Mouse (Mus musculus) CD4-positive, CD25-positive, alpha-beta regulatory T cell, adult 2 months (primary cell): ENCODE measurements at regions not wholly inside any gene's neighbourhood (a gene's known extent, or its start where the extent isn't known, plus 50 kb on each side); places are given as distances from the start of the nearest gene placed in this dataset.

ENCODE experiments used
- DNase-seq: peaks from one replicate; pipeline ENCODE4 v3.0.0-alpha.2; 2012; ENCODE audit warnings: low read depth, low spot score

DNA sequence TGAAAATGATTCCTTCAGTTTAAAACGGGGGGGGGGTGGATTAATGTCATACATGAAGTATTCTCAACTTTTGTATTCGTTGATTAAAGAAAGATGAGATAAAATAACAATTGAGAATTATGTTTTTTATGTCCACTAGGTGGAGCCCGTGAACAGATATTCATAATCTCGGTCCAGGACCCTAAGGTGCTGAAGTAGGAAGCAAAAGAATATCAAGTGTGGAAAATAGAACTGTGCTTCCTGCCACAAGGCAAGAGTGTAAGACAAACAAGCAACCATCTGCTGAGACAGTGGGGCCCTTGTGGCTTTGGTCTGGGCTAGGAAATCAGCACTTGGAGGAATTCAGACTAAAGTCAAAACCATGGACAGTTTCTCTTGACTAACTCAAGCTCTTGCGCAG, 50.9 kb upstream of the Kap start:
- DNase-seq = peak; percentile 60

DNA sequence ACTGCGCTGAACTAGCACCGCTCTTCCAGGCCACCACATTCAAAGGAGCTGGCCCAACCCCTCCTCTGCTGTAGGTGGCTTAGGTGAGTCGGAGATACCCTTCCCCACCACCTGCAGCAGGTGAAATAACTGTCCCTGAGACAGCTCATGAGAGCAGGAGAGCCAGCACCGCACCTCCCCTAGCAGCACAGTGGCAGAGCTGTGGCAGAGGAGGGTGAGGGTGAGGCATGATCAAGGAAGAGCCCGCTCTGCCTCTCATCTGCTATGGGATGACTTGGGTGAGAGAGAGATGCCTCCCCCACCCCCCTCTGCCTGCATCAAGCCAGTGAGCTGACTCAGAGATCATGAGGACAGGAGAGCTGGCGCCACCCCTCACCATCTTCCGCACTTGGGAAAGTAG, 81.1 kb upstream of the Kap start:
- DNase-seq = no peak

DNA sequence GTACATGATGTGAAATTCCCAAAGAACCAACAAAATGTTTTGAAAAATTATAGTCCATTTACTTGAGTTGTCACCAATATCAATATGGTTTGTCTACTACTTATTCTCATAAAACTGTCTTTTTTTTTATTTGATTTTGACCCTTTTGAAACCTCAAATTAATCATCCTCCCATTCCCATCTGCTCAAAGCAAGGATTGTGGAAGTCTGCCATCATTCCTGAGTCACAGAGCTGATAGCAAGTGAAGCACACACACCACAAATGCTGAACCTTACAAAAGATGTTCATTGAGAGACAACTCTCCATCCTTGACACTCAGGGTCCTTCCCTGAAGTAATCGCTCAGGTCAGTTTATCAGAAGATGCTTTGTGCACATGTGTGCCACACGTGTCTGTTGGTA, 82.1 kb upstream of the Kap start:
- no peak for DNase-seq

DNA sequence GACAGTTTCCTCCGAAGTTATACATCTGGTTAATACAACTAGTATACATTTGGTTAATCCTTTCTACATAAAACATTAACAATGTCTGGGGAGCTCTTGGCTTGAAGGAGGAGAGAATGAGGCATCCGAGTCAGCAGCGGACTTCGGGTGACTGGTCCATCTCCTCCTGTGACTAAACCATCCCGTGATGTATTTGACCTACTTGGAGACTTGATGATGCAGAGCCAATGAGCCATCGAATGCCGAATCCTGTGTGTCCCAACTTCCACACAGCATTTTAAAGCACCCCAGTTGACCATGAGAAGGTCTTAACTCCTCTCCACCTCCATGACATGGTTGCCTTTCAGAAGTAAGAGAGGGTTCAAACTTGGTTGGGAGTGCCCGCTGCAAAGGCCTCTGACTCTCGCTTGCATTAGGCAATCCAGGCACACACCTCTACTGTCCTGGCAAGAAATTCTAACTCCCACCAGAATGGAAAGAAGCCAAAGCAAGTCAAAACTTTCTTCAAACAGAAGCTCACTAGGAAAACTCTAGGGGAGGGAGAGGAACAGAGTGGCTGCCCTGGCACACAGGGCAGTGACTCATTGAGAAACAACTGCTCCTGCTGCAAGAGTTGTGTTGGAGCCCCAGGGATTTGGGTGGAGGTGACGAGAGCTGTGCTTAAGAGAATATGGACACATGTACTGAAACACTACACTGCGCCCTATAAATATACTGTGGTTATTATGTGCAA, 75.4 kb upstream of the Etv6 start:
- no peak for DNase-seq

GRCm38 (mm10) chr6:133960713-133961112, 74.8 kb upstream of the Etv6 start:
- DNase-seq = peak; percentile 86

DNA sequence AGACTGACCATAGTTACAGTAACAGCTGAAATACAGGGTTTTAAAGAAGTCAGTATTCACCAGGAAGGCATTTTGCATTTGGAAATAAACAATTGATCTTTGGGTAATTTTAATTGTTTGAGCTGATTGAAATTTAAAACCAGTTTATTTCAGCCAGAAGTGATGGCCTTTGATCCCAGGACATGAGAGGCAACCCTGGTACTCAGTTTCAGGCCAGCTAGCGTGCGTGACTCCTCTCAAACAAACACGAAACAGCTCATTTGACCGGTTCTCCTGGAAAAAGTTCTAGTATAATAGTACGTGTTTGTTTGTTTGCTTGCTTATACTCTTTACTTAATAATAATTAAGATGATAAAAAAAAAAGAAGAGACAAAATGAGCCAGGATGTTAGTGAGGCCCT, 72.9 kb upstream of the Etv6 start:
- DNase-seq = no peak

GRCm38 (mm10) chr6:133963264-133963663, 72.2 kb upstream of the Etv6 start:
- DNase-seq = no peak

GRCm38 (mm10) chr6:133967286-133967685, 68.2 kb upstream of the Etv6 start:
- no peak for DNase-seq

GRCm38 (mm10) chr6:133972054-133972705, 63.3 kb upstream of the Etv6 start:
- DNase-seq = no peak

DNA sequence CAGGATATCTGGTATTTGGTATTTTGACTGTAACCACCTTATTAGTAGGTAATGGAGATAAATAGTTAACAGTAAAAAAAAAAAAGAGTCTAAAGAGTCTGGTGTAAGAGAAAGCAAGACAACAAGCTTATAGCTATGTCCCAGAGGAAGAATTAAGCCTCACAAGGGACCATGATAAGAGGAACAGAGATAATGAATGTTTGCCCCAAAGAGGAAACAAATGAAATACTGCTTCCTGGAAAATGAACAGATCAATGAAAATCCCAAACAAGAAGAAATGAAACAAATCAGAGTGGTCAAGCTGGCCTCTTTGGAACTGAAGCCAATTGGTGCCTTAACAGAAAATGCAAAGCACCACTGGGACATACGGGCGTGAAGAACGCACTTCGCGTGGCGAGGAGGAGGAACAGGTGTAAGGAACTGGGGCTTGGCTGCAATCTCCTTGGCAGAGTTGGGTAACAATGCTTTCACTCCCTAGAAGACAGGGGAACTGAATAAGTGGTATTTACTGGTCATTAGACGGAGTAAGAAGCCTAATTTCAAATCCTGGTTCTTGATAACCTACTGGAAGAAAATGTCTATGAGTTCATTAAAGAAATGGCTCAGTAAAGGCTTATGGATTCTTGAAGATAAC, 62.2 kb upstream of the Etv6 start:
- DNase-seq = no peak

DNA sequence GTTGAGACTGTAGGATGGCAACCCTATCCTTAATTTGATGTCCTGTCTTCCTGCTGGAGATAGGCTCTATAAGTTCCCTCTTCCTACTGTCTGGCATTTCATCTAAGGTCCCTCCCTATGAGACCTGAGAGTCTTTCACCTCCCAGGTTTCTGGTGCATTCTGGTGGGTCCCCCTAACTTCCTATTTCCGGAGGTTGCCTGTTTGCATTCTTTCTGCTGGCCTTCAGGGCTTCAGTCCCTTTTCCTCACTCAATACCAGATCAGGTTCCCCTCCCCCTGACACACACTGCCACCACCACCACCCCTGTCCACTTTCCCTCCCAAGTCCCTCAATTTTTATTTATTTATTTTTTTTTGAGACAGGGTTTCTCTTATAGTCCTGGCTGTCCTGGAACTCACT, 59.5 kb upstream of the Etv6 start:
- DNase-seq = no peak

- no peak for DNase-seq
Measured at GRCm38 (mm10) chr6:133976854-133977253, 58.6 kb upstream of the Etv6 start.

DNA sequence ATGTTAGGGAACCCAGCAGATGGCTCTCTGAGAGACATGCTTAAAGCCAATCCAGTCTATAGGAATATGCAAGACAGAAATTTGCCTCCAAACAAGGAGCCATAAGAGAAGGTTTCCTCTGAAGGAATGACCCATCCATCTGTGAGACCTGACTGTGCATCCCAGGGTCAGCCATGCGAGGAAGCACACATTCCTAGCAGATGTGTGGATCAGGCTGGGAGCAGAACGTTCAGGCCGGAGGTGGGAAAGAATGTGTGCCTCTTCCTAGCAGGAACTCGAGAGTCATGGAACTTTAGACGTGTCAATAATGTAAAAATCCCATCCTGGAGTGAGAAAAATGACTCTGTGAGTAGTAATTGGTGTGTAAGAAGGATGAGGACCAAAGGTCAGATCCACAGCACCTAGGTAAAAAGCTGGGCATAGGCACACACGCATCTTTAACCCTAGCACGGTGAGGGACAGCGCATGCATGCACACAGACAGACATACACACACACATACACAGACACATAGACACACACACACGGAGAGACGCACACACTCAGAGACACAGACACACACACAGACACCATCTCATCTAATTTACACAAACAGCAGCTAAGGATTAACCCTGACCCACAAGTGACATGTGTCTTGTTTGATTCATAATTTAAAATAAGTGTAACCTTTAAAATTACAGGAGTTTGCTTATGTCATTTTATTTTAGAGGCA, 51.5 kb upstream of the Etv6 start:
- no peak for DNase-seq

- no peak for DNase-seq
Measured at GRCm38 (mm10) chr6:133984666-133985355, 50.7 kb upstream of the Etv6 start.
